Mouse (Mus musculus) cerebellum, adult 9-11 months (tissue): ENCODE data around the gene E2f4.
A peak's percentile ranks its signal among the peaks of the same experiment; 100 is the strongest.

ENCODE experiments used
- DNase-seq: peaks from one replicate; pipeline ENCODE4 v3.0.0; 2022

Gene E2f4

DNA sequence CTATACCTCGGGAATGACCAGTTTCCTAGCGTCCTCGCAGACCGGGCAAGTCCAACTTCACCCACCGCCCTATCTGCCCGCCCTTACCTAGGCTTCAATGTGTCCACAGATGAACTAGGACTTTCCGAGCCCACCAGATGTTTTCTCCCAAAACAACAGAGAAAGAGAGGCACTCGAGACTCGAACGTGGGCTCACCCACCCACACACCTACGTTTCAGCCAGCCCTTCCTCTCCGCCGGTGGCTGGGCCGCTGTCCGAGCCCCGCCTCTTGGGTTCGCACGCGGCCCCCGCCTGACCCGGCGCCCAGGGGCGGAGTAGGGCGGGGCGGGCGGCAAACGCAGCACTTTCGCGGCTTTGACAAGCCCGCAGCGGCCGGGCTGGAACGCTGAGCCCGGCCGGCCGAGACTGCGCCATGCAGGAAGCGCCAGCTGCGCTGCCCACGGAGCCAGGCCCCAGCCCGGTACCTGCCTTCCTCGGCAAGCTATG lies 28.0 kb upstream of the E2f4 start, which contains the start of gene Hsf4:
TSS of gene Hsf4 (plus strand) at position 341 of the 487 bp plus-strand sequence.
- peak; percentile 77 for DNase-seq

DNA sequence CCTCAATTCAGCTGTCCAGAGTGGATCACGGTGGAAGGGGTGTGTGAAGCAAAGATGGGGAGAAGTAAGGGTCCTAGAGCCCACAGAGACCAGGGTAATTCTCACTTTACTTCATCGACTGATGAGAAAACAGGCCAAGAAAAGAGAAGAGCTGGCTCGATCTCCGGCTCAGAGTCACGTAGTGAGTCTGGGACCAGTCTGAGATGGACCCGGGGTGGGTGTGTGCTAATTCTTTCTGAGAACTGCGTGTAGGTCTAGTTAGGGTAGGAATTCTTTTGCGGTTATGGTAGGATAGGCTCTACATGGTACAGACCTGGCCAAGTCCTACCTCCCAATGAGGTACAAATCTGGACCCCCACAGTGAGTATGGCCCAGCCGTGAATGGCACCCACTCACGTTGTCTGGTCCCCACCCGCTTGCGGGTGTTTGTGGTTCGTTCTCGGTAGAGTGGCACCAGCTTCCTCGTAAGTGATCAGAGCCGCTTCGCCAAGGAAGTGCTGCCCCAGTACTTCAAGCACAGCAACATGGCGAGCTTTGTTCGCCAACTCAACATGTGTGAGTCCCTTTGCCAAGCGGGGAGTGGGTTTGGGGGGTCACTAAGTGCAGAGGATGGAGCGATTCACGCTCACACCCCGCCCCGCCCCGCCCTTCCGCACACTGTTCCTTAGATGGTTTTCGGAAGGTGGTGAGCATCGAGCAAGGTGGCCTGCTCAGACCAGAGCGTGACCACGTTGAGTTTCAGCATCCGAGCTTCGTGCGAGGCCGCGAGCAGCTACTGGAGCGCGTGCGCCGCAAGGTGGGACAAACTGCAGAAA lies 27.2 kb upstream of the E2f4 start:
- DNase-seq: peak; percentile 65

DNA sequence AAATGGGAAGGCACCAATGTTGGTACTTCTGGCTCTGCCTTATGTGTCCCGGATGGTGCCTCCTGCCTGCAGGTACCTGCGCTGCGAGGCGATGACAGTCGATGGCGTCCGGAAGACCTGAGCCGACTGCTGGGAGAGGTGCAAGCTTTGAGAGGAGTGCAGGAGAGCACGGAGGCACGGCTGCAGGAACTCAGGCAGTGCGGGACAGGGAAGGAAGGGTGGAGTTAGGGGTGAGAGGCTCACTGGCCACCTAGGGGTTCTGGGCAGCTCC lies 26.6 kb upstream of the E2f4 start:
- DNase-seq: peak; percentile 37

DNA sequence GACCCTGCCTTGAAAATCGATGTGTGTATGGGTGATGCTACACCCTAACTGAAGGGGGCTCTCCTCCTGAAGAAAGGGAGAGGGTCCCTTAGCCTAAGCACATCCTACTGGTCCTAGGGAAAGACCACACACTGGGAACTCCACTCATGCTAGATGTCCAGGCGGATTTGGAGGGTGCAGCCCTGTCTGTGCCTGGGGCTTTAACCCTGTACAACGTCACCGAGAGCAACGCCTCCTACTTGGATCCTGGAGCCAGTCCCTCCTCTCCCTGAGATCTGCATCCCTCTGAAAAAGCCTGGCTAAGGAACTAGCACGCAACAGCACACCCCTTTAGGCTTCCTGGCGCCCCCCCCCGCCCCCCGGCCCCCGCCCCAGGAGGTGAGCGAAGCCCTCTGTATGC lies 22.1 kb upstream of the E2f4 start:
- DNase-seq: no peak

DNA sequence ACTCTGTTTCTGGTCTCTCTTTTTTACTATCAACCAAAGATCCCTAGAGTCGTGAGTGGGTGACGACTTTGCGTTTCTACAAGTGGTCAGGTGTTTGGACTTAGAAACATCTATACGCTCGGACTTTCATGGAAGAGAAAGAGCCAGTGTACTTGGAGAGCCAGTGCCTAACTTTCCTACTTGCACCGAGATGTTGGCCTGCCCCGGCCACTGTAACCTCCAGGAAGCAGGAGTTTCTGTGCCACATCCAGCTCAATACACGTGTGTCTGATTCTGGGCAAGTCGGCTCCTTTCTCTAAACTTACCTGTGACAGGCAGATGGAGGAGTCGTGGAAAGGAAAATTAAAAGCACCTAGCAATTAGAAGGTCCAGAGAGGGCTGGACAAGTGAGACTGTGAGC lies 21.6 kb upstream of the E2f4 start, which contains the start of gene Nol3:
TSS of gene Nol3 (plus strand) at position 301 of the 400 bp plus-strand sequence.
- DNase-seq: no peak

DNA sequence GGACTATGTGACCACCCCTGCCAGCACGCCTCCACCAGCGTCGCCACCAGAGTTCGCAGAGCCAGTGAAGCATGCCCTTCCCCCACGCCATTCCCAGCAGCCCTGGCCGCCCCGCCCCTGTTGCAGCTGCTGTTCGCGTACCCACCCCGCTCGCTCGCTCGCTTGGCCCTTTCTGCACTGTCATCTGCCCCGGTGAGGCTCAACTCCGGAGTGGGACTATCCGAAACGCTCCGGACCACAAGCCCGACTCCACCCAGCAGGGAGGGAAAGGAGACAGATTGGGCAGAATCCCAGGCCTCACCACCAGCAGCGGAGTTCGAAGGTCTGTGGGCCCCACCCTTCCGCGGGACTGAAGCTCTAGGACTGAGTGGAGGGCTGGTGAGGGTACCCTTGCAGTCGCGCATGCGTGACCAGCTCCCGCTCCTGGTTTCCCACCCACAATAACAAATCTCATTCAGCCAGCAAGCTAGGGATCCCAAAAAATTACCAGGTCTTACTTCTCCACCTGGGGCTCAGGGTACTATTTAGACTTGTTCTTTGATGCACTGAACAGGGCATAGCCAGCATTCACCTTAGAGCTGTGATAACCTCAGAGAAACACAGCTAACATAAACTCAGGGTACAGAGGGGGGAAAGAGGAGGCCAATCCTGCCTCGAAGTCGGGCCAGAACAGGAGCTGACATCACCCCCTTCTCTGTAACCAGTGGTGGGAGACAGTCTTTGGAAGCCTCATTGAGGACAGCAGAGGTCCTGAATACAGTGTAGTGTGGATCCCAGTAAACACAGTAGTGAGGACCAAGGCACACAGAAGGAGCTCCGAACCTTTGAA lies 21.0 kb upstream of the E2f4 start:
- DNase-seq: peak; percentile 45

DNA sequence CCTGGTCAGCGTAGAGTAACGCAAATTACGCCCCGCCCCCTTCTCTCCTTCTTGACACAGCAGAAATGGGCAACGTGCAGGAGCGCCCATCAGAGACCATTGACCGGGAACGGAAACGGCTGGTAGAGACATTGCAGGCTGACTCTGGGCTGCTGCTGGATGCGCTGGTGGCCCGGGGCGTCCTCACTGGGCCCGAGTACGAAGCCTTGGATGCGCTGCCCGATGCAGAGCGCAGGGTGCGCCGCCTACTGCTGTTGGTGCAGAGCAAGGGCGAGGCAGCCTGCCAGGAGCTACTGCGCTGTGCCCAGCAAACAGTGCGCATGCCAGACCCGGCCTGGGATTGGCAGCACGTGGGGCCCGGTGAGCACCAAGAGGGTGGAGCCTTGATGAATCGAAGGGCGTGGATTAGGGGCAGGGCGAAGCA lies 18.5 kb upstream of the E2f4 start:
- DNase-seq: peak; percentile 95

DNA sequence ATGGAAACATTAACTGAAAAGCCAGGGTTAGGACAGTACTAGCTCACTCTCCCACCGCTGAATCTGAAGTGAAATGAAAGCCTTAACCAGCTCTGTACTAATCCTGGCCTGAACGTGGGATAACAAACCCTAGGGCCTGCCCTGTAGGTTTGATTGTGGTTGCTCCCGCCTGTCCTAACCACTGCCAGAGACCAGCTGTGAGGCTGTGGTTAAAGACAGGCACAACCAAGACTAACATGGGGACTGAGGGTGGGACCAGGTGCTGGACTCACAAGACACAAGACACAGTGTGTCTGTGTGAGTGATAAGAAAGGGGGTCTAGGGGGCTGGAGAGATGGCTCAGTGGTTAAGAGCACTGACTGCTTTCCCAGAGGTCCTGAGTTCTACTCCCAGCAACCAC lies 16.9 kb upstream of the E2f4 start:
- DNase-seq: no peak

DNA sequence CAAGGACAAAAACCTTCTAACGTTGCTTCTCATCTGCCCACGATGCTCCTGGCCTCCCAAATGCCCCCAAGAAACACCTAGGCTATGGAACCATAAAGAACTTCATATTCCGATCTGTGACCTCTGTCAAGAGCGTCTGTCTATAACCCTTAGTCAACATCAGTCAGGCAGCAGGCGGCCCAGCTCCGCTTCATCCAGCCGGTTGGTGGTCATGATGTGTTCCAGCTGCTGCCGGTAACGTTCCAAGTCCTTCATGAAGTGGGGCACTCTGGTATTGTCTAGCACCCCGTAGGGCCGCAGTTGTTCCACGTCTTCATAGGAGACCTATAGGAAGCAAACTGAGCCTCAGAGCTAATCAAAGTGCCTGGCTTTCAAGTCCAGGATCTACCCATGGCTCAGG lies 15.6 kb upstream of the E2f4 start:
- DNase-seq: no peak

DNA sequence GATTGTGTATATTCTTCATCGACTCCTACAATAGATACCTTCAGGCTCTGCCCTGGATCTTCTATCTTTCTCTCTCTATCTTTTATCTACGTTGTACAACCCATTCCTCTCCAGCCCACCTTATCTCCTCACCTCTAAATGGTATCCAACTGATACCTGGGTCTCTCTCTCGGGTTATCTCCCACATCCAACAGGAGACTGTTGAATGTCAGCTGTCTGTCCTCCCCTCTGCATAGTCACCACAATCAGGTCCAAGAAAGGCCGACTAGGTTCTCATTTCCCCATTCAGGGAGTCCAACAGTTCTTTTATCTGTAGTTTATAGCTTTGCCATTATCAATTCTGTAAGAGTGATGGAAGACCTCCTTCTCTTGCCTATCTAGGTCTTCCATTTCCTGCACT lies 15.2 kb upstream of the E2f4 start:
- no peak for DNase-seq

DNA sequence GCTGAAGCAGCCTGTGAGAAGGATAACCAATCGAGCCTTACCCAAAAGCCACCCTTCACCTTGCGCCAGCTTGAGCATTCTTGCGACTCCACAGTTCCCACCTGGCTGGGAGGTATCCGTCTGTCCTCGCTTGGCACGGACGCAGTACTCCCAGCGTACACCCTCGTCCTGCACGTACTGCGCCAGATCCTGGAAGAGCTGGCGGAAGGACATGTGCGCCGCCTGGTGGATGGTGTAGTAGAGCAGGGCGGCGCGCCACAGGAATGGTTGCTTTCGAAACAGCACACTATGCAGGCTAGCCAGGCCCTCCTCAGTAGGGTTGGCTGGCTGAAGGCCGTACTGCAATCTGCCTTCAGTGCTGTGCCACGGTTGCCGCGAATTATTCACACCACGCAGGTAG lies 14.4 kb upstream of the E2f4 start:
- peak; percentile 80 for DNase-seq

DNA sequence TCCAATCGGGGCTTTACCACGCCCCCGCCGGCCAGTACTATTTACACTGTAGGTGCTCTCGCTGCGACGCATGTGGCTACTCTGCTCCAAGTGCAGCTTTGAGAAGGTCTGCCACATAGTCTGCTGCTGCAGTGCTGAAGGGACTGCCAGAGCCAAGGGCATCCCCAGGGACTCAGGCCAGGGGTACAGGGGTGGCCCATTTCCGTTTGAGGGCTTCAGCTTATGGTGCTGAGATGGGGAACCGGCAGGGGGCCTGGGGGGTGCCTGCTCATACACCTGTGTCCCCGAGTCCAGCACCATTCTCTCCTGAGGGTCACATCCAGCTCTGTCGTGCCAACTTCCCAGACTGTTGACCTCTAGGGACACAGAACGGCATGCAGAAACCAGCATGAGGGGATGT lies 11.9 kb upstream of the E2f4 start:
- peak; percentile 57 for DNase-seq

DNA sequence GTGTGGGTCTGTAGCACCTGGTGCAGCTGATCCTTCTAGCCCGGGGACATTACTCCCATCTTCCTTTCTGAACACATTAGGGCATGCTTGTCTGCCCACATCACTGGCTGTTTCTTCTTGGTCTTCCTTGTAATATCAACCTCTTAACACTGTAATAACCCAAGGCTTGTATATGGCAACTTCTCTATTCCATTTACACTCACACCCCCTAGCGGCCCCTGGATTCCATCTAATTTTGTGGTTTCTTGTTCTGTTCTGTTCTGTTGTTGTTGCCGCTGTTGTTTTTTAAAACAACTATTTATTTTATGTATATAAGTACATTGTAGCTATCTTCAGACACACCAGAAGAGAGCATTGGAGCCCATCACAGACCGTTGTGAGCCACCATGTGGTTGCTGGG lies 10.6 kb upstream of the E2f4 start:
- DNase-seq: no peak

DNA sequence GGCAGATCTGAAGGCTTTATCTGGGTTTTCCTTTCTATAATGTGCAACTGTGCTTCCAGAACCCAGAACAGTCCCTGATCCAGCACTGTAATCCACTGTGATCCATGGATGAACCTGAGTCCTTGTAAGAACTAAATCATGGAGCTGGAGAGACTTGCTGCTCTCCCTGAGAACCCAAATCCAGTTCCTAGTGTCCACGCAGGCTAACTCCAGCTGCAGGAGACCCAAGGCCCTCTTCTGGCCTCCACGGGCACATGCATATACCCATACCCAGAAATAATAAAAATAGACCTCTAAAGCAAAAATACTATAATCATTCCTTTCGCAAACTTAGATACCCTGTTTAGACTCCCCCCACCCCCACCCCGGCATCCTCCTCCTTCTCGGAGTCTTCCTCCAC lies 9.2 kb upstream of the E2f4 start:
- DNase-seq: peak; percentile 45

DNA sequence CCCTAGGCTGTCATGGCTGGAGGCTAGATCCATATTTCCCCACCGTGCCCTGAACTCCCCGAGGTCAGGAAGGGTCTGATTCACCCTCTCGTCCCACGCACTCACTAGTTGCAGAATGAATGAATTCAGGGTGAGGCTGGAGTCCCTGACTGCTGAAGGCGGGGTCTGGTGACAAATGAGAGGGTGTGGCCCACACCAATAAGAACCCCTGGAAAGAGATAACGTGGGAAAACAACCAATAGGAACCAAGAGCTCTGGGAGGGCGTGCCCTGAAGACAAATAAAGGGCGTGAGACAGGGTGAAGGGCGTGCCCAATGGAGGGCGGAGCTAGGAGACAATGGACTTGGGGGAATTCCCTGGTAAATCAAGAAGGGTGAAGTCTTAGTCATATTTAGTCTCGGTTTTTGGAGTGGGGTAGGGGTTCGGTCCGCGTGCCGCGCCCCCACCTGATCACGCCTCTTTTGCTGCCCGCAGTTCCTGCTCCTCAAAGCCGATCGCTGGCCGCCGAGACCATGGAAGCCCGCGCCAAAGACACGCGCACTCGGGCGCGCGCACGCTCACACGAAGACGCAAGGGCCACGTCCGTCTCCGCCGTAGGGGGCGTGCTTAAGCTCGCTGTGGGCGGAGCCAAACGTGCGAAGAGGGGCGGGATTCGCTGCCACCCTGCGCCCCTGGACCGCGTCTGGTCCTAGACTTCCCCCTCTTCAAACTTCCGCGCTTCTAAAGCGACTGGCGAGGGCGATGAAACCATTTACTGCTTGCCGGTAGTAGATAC lies 8.3 kb upstream of the E2f4 start:
- peak; percentile 97 for DNase-seq

DNA sequence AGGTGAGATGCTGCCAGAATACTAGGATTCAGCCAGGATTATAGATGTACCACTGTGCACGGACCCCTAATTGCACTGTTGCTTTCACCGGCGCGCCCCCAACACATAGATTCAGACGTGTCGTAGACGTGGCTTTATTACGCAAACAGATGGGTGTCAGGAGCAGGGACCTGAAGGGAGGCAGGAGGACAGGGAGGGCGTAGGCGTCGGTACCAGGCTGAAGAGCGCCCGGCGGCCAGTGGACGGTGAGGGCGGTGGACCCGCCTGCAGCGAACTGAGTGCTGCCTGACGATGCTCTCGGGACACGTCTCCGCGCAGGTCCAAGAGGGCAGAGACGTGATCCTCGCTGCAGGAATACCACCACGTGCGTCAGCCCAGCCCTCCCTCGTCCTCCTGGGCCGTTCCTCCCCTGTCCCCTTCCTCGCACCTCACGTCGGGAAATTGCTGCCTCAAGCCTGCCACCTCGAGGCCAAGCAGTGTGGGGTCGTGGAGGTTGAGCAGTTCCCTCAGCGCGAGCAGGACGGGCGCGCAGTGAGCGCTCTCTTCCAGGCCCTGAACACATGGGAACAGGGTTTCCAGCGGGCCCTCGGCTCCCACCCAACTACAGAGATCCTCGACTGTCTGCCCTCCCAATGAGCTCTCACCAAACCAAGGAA lies 7.5 kb upstream of the E2f4 start, which contains the start of gene 4931428F04Rik:
TSS of gene 4931428F04Rik (minus strand) at position 60 of the 656 bp plus-strand sequence.
- DNase-seq: peak; percentile 87

DNA sequence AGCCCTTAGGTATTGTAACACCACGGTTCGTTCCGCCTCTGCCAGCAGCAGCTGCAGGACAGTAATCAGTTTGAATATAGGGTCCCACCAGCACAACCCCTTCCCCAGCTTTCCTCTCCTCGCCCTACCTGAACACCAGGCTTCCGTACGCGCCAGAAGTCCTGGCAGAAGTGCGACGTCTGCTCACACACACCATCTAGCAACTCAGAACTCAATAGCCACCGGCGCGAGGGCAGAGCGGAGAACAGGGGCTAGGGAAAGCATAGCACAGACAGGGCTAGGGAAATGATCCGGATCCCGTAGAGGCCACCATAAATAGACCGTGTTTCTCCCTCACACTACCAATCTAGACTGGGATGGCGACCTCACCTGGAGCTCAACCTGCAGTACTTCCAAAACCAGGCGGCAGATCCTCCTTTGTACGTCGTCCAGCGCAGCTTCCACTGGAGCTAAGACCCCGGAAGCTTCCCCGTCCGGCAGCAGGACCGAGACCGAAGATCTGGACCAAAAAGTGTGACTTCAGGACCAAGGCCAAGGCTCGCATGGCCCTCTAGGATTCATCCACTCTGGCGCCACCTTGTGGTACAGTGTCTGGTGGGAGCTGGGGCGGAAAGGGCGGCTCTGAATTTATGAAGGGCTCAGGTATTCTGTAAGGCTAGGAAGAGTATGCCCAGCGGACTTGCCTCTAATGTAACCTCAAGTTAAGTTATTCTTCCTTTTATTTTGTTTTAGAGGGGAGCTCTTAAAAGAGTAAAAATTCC lies 6.7 kb upstream of the E2f4 start:
- peak; percentile 88 for DNase-seq

DNA sequence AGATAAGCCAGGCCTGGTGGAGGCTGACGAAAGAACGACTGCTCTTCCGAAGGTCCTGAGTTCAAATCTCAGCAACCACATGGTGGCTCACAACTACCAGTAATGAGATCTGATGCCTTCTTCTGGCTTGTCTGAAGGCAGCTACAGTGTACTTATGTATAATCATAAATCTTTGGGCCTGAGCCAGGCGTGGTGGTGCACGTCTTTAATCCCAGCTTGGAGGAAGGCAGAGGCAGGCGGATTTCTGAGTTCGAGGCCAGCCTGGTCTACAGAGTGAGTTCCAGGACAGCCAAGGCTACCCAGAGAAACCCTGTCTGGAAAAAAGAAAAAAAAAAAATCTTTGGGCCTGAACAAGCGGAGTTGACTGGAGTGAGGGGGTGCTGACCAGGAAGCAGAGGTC lies 6.1 kb upstream of the E2f4 start:
- peak; percentile 68 for DNase-seq

DNA sequence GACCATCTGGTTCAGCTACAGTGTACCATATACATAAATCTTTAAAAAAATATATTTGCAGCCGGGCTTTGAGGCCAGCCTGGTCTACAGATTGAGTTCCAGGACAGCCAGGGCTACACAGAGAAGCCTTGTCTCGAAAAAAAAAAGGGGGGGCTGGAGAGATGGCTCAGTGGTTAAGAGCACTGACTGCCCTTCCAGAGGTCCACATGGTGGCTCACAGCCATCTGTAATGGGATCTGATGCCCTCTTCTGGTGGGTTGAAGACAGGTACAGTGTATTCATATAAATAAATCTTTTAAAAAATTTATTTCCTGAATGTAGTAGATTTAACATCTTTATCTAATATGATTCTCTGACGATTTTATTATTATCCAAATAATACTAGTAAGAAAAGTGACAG lies 5.7 kb upstream of the E2f4 start:
- DNase-seq: peak; percentile 55

DNA sequence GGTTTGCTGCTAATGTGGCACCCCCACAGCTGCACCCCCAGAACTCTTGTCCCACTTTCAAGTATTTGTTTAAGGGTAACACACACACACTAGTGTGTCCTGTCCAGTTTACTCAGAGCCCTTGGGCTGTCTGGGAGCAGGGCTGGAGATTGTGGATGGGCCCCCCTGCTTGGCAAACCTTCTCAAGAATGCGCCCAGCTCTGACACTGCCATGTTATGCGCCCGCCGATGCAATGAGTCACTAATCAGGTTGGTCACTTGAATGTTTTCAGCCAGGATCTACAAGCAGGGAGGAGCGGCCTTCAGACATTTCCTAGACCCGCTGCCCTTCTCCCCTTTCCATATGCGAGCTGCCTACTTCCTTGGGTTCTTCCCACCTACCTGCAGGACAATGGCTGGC lies 5.0 kb upstream of the E2f4 start:
- DNase-seq: peak; percentile 65

DNA sequence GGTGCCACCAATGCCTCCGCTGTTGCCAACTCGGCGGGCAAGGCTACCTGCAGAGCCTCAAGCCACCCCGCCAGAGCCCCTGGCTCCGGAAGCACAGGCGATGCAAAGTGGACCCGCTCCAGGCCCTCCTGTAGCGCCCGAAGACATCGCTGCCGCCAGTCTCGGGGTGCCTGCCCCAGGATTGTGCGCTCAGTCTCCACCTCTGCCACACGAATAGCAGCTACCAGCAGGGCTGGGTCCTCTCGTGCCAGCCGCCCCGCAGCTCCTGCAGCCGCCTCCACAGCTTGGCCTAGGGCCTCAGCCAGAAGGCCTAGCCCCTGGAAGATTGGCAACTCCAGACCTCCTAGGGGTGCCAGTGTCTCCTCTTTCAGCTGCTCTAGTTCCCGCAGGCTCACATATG lies 4.1 kb upstream of the E2f4 start:
- peak; percentile 91 for DNase-seq

DNA sequence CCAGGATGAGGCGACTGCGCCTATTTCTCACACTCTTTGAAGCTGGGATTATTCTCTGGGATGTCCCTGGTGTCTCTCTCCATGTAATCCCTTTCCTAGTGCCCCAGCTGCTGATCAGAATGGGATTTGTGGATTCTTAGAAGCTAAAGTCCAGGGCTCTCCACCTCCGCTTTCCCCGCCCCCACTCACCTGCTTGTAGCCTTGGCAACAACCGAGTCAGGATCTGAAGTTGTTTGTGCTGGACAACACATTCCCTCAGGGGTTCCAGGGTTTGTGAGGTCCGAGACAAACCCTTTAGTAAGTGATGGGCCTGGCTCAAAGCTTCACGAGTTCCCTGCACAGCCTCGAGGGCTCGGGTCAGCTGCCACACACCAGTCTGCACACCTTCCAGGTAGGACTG lies 2.7 kb upstream of the E2f4 start:
- no peak for DNase-seq
